In genomic region chr9:114534747-114535517, GRCm38 (mm10) we compare ENCODE assay signal across 20 mouse cellular contexts. TPM values are rescaled to one million over a fixed set of nuclear protein-coding genes. Genes with fewer than 3 reads are reported as not detected.
DNase-seq lines count a peak whose midpoint lies in the region; ATAC-seq and TF ChIP-seq lines count a peak whose summit lies in the region.
"Had no signal": no experiment of that assay in that cellular context is flagged by ENCODE, and none has a peak within 500 bp of the region (broad histone marks: within the 10 kb centered on the region; RNA-seq: fewer than 3 reads in every experiment).

No protein-coding gene starts in this region.

- TF ChIP-seq EP300 in lung, postnatal 0 days (IDR thresholded peaks at IDR 0.05) = no peak

- 0 out of 2 replicates have a peak, but pooled peaks have one; percentile 5 for TF ChIP-seq CTCF in lung, embryonic 14.5 days (IDR thresholded peaks at IDR 0.05; ENCODE audit: low read depth)
- TF ChIP-seq CTCF in lung, postnatal 0 days (IDR thresholded peaks at IDR 0.05) = no peak

- H3K27me3 ChIP-seq in lung, embryonic 14.5 days (ENCODE audit: insufficient read depth, low read length) = no peaks in the 10 kb centered on the region
- no peaks in the 10 kb centered on the region for H3K27me3 ChIP-seq in lung, postnatal 0 days (replicated peaks; ENCODE audit: insufficient read depth, low read length)
- H3K27me3 ChIP-seq: forebrain, embryonic 15.5 days; hindbrain, embryonic 15.5 days; lung, embryonic 15.5 days had no signal

- H3K4me3 ChIP-seq in lung, embryonic 14.5 days (ENCODE audit: low read depth, low read length) = no peak overlapping the region
- H3K4me3 ChIP-seq in lung, postnatal 0 days (ENCODE audit: low read depth, low read length) = no peak overlapping the region
- H3K4me3 ChIP-seq: forebrain, embryonic 15.5 days; heart, adult 2 months; hindbrain, embryonic 15.5 days; left cerebral cortex, adult 2 months; lung, embryonic 15.5 days had no signal

- H3K36me3 ChIP-seq in lung, embryonic 14.5 days (ENCODE audit: insufficient read depth) = no peaks in the 10 kb centered on the region
- no peaks in the 10 kb centered on the region for H3K36me3 ChIP-seq in lung, postnatal 0 days (ENCODE audit: insufficient read depth, low read length)
- H3K36me3 ChIP-seq: forebrain, embryonic 15.5 days; hindbrain, embryonic 15.5 days; lung, embryonic 15.5 days had no signal

- H3K9ac ChIP-seq in lung, embryonic 14.5 days = no peak overlapping the region
- no peak overlapping the region for H3K9ac ChIP-seq in lung, postnatal 0 days (replicated peaks; ENCODE audit: low read depth)
- H3K9ac ChIP-seq: forebrain, embryonic 15.5 days; hindbrain, embryonic 15.5 days; lung, embryonic 15.5 days had no signal

- WGBS in lung, embryonic 14.5 days = 78% methylated on average over 9 of the region's 9 CpGs
- WGBS in lung, postnatal 0 days = 75% methylated on average over 9 of the region's 9 CpGs

- no peak overlapping the region for H3K4me2 ChIP-seq in lung, embryonic 14.5 days
- H3K4me2 ChIP-seq in lung, postnatal 0 days (replicated peaks; ENCODE audit: low read depth, low read length) = no peak overlapping the region
- H3K4me2 ChIP-seq: forebrain, embryonic 15.5 days; hindbrain, embryonic 15.5 days; lung, embryonic 15.5 days had no signal

- H3K9me3 ChIP-seq in lung, embryonic 14.5 days (ENCODE audit: low read depth, low read length) = no peaks in the 10 kb centered on the region
- H3K9me3 ChIP-seq in lung, postnatal 0 days (ENCODE audit: low read length) = no peaks in the 10 kb centered on the region
- H3K9me3 ChIP-seq: forebrain, embryonic 15.5 days; hindbrain, embryonic 15.5 days; lung, embryonic 15.5 days had no signal

- DNase-seq in frontal cortex, postnatal 25 days (ENCODE audit: low spot score in 2 of 2) = no peak
- DNase-seq in layer of hippocampus, adult 11-12 months (ENCODE audit: low spot score) = peak; percentile 13
- no peak for DNase-seq in layer of hippocampus, postnatal 10 days (ENCODE audit: low spot score in 2 of 2)
- DNase-seq in lung, embryonic 14.5 days = no peak
- DNase-seq in lung, postnatal 0 days (ENCODE audit: low spot score) = no peak
- peak; percentile 61 for DNase-seq in ZHBTc4 (ENCODE audit: low read depth, low spot score)
- no peak for DNase-seq in ovary, adult 18-20 months (ENCODE audit: low spot score)
- DNase-seq: cerebellum, postnatal 25 days; gastrocnemius, postnatal 14 days; heart, adult 2 months; kidney, adult 18-20 months; kidney, postnatal 25 days had no signal

- ATAC-seq in frontal cortex, adult (ENCODE audit: low TSS enrichment) = peak; percentile 74
- ATAC-seq in lung, embryonic 14.5 days (ENCODE audit: insufficient read depth) = no peak
- ATAC-seq in lung, postnatal 0 days = no peak
- ATAC-seq: forebrain, embryonic 15.5 days; midbrain, embryonic 16.5 days had no signal

- H3K4me1 ChIP-seq in lung, embryonic 14.5 days (ENCODE audit: insufficient read depth) = peaks cover 13% of the 10 kb centered on the region; the same call in 1 of the 2 replicates
- H3K4me1 ChIP-seq in lung, postnatal 0 days (ENCODE audit: insufficient read depth, low read depth, low read length) = no peaks in the 10 kb centered on the region
- H3K4me1 ChIP-seq: forebrain, embryonic 15.5 days had no signal

- no peak overlapping the region for H3K27ac ChIP-seq in lung, embryonic 14.5 days (ENCODE audit: low read depth)
- H3K27ac ChIP-seq in lung, postnatal 0 days (ENCODE audit: low read length) = no peak overlapping the region
- H3K27ac ChIP-seq: forebrain, embryonic 15.5 days; heart, adult 2 months; hindbrain, embryonic 15.5 days; left cerebral cortex, adult 2 months had no signal

RNA-seq across cellular contexts. Expression of gene C130032M10Rik, which starts 19.4 kb away (rescaled TPM):
- not detected for total RNA-seq in layer of hippocampus, postnatal 10 days (2021)
- 0.27 TPM in 1 of 2 replicates, not detected in the other for polyA plus RNA-seq in lung, embryonic 14.5 days (2014; fragmentation: Nextera tagmentation; extraction: Ambion mirVana)
- polyA plus RNA-seq in lung, postnatal 0 days (2015; fragmentation: Nextera tagmentation; extraction: Ambion mirVana) = 0.33 TPM in 1 of 2 replicates, not detected in the other
- total RNA-seq: gastrocnemius, postnatal 14 days; heart, adult 2 months; left cerebral cortex, adult 2 months; liver, adult 2 months had no signal
- polyA plus RNA-seq: forebrain, embryonic 15.5 days; heart, adult 2 months; hindbrain, embryonic 15.5 days; liver, adult 2 months; lung, embryonic 15.5 days; midbrain, embryonic 16.5 days had no signal

RNA-seq across cellular contexts. Expression of gene Trim71, which starts 29.2 kb away (rescaled TPM):
- under 1 TPM; 0.18 to 0.27 TPM for total RNA-seq in layer of hippocampus, postnatal 10 days (2021)
- polyA plus RNA-seq in lung, embryonic 14.5 days (2014; fragmentation: Nextera tagmentation; extraction: Ambion mirVana) = 1.4 and 1.5 TPM in 2 replicates
- polyA plus RNA-seq in lung, postnatal 0 days (2015; fragmentation: Nextera tagmentation; extraction: Ambion mirVana) = 0.30 and 0.32 TPM in 2 replicates
- total RNA-seq: gastrocnemius, postnatal 14 days; heart, adult 2 months; liver, adult 2 months had no signal
- polyA plus RNA-seq: heart, adult 2 months; heart, postnatal 0 days; liver, adult 2 months had no signal

RNA-seq across cellular contexts. Expression of gene Ccr4, which starts 30.2 kb away (rescaled TPM):
- total RNA-seq in layer of hippocampus, postnatal 10 days (2021) = not detected
- polyA plus RNA-seq in lung, embryonic 14.5 days (2014; fragmentation: Nextera tagmentation; extraction: Ambion mirVana) = not detected in 2 replicates
- polyA plus RNA-seq in lung, postnatal 0 days (2015; fragmentation: Nextera tagmentation; extraction: Ambion mirVana) = not detected in 2 replicates
- total RNA-seq: gastrocnemius, postnatal 14 days; heart, adult 2 months; left cerebral cortex, adult 2 months had no signal
- polyA plus RNA-seq: forebrain, embryonic 15.5 days; heart, adult 2 months; heart, postnatal 0 days; hindbrain, embryonic 15.5 days; midbrain, embryonic 16.5 days had no signal

Comparison
In these comparisons a context has a peak if more than half of its experiments do, and no peak if none do; other contexts are left out.
1. DNase-seq: peak in layer of hippocampus, adult 11-12 months (single experiment) and ZHBTc4 (single experiment); none in frontal cortex, postnatal 25 days (0 of 2), layer of hippocampus, postnatal 10 days (0 of 2), lung, embryonic 14.5 days (single experiment), lung, postnatal 0 days (single experiment) and ovary, adult 18-20 months (single experiment).